Mouse (Mus musculus): ENCODE data around the gene Tas2r107.
"Not testable (repeated sequence)": the region's sequence is repeated elsewhere in the genome, so short reads cannot be mapped to it uniquely, and the experiment has no call there.

Tas2r107 gene

GRCm38 (mm10) chr6:131660049-131660448, at the start of gene Tas2r107:
TSS of gene Tas2r107 (minus strand) at chr6:131660149.
- no peak for DNase-seq (ENCODE audit: low spot score in 2 of 2)

DNA sequence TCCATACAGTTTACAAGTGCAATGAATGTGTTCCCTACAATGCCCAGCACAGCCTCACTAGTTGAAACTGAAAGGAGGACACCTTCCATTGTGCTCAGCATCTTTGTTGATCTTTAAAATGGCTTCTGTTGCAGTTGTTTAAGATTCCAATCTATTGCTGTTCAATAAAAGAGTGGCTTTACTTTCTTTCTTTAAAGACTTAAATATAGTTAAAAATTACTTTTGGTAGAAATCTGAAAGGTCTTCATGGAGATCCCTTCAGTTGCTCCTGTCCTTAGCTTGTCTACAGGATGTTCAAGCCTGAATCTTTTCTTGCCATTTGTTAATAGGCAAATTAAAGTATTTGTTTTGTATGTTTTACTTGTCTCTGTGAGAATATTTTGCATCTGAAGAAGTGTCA, 30.0 kb upstream of the Tas2r107 start, which contains the start of gene Tas2r114:
TSS of gene Tas2r114 (minus strand) at position 101 of the 400 bp plus-strand sequence.
- DNase-seq (ENCODE audit: low spot score in 2 of 2), result no peak

DNA sequence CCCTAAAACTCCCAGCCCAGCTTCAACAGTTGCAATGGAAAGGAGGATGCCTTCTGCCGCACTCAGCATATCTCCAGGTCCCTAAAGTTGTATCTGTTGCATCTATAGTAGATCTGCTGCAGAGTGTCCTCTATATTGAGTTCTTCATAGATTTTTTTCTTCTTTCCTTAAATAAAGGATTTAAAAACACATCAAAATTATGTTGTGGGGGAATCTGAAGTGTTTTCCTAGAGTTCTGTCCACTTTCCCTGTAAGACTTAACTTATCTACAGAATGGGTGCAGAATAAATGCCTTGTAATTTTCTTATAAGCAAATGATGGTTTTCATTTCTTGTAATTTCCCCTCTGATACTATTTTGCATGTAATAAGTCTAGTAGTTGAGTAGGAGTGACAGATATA, 27.4 kb upstream of the Tas2r107 start, which contains the start of gene Tas2r105:
TSS of gene Tas2r105 (minus strand) at position 101 of the 400 bp plus-strand sequence.
- no peak for DNase-seq (ENCODE audit: low spot score in 2 of 2)

- no peak for DNase-seq (ENCODE audit: low spot score in 2 of 2)
Observed at GRCm38 (mm10) chr6:131685644-131686043, 25.7 kb upstream of the Tas2r107 start, which contains the start of gene Tas2r104. TSS of gene Tas2r104 (minus strand) at chr6:131685744.

DNA sequence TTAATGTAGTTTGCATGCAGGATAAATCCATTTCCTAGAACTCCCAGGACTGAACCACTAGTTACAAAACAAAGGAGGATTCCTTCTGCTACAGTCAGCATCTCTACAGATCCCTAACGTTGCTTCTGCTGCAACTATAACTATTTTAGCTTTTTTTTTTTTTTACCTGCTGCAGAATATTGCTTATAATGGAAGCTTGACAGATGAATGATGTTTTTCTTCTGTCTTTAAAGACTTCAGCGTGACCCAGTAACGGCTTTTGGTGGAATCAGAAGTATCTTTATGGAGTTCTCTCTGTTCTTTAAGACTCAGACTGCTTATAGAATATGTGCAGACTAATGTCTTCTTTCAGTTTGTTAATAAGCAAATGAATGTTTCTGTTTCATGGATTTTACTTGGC, 18.8 kb upstream of the Tas2r107 start, which contains the start of gene Tas2r106:
TSS of gene Tas2r106 (minus strand) at position 101 of the 400 bp plus-strand sequence.
- no peak for DNase-seq (ENCODE audit: low spot score in 2 of 2)

- no peak for DNase-seq (ENCODE audit: low spot score in 2 of 2)
Observed at GRCm38 (mm10) chr6:131630812-131631211, 29.1 kb downstream of the Tas2r107 start, which contains the start of gene Tas2r130. TSS of gene Tas2r130 (minus strand) at chr6:131630912.

GRCm38 (mm10) chr6:131609956-131610355, 50.0 kb downstream of the Tas2r107 start:
- DNase-seq (ENCODE audit: low spot score in 2 of 2), result not testable (repeated sequence)
